Mouse (Mus musculus) MEL (cell line): Measurements from ENCODE around the gene Tmem104. TPM values are rescaled to one million over a fixed set of nuclear protein-coding genes. Genes with fewer than 3 reads are reported as not detected.

Source experiments
- DNase-seq: peaks from one replicate; pipeline ENCODE4 v3.0.0; 2011; ENCODE audit warnings: low read depth, low spot score
- H3K27ac ChIP-seq: 2 replicates; pipeline ENCODE4 v1.5.1; 2012; ENCODE audit warnings: low read depth, mild to moderate bottlenecking, control low read depth, low read length, moderate library complexity; ENCODE audit not compliant: control insufficient read depth
- H3K27me3 ChIP-seq, 2 experiments: fragments of 150-350 bp in 1 of 2; sonication (generic) in 1 of 2; 2 replicates each; pipeline ENCODE4 v1.6.1; 2012; ENCODE audit warnings: low read length in 2 of 2, mild to moderate bottlenecking in 2 of 2, improper control_type of control experiment in 1 of 2, moderate library complexity in 1 of 2; ENCODE audit not compliant: insufficient read depth in 2 of 2, control insufficient read depth in 1 of 2
- H3K36me3 ChIP-seq, 2 experiments: 2 replicates each; pipeline ENCODE4 v1.6.1; 2012 to 2014; ENCODE audit warnings: low read length in 2 of 2, improper control_type of control experiment in 1 of 2, inconsistent platforms in 1 of 2, mild to moderate bottlenecking in 1 of 2; ENCODE audit not compliant: insufficient read depth in 2 of 2, control insufficient read depth in 1 of 2
- H3K4me1 ChIP-seq, 2 experiments: fragments of 150-350 bp in 1 of 2; sonication (generic) in 1 of 2; 2 replicates each; pipeline ENCODE4 v1.6.1; 2012; ENCODE audit warnings: low read length in 2 of 2, improper control_type of control experiment in 1 of 2, mild to moderate bottlenecking in 1 of 2; ENCODE audit not compliant: insufficient read depth in 2 of 2, control insufficient read depth in 1 of 2
- H3K4me3 ChIP-seq, 2 experiments: fragments of 150-350 bp in 1 of 2; sonication (generic) in 1 of 2; 2 replicates each; pipeline ENCODE4 v1.5.1; 2012; ENCODE audit warnings: low read depth in 2 of 2, low read length in 2 of 2, mild to moderate bottlenecking in 2 of 2, moderate library complexity in 2 of 2, control low read depth in 1 of 2, improper control_type of control experiment in 1 of 2; ENCODE audit not compliant: control insufficient read depth in 1 of 2, insufficient read depth in 1 of 2
- H3K79me2 ChIP-seq: 2 replicates; pipeline ENCODE4 v1.6.1; 2012; ENCODE audit warnings: mild to moderate bottlenecking, low read length, moderate library complexity; ENCODE audit not compliant: control insufficient read depth, poor library complexity, insufficient read depth
- H3K9ac ChIP-seq: 2 replicates; pipeline ENCODE4 v1.6.1; 2012; ENCODE audit warnings: low read depth, mild to moderate bottlenecking, control low read depth, low read length, moderate library complexity; ENCODE audit not compliant: control insufficient read depth, poor library complexity, severe bottlenecking
- H3K9me3 ChIP-seq: fragments of 150-350 bp; sonication (generic); replicated peaks from 2 replicates; pipeline ENCODE4 v1.6.1; 2012; ENCODE audit warnings: mild to moderate bottlenecking, low read length, improper control_type of control experiment, moderate library complexity; ENCODE audit not compliant: insufficient read depth
- BHLHE40 ChIP-seq: IDR thresholded peaks from 2 replicates; pipeline ENCODE4 v1.6.1; 2012; ENCODE audit warnings: low read depth, mild to moderate bottlenecking, inconsistent platforms, low read length, improper control_type of control experiment, borderline replicate concordance
- CHD1 ChIP-seq: IDR thresholded peaks from 2 replicates; pipeline ENCODE4 v1.6.1; 2012; ENCODE audit warnings: low read depth, mild to moderate bottlenecking, inconsistent platforms, low read length, improper control_type of control experiment
- CHD2 ChIP-seq: IDR thresholded peaks from 2 replicates; pipeline ENCODE4 v1.6.1; 2011; ENCODE audit warnings: low read length, improper control_type of control experiment
- CTCF ChIP-seq, 3 experiments: IDR thresholded peaks in 2 of 3; conservative IDR thresholded peaks in 1 of 3; 2 replicates each; pipeline ENCODE4 v1.5.1; 2011 to 2012; ENCODE audit warnings: low read length in 3 of 3, low read depth in 2 of 3, mild to moderate bottlenecking in 2 of 3, improper control_type of control experiment in 1 of 3, inconsistent platforms in 1 of 3, mixed read lengths in 1 of 3, moderate library complexity in 1 of 3; ENCODE audit not compliant: control insufficient read depth in 1 of 3, insufficient read depth in 1 of 3, poor library complexity in 1 of 3, severe bottlenecking in 1 of 3
- E2F4 ChIP-seq: IDR thresholded peaks from 2 replicates; pipeline ENCODE4 v1.6.1; 2011; ENCODE audit warnings: low read depth, low read length, improper control_type of control experiment, borderline replicate concordance
- EP300 ChIP-seq, 2 experiments: IDR thresholded peaks; 2 replicates each; pipeline ENCODE4 v1.6.1; 2011; ENCODE audit warnings: improper control_type of control experiment in 2 of 2, low read length in 2 of 2, low read depth in 1 of 2, mild to moderate bottlenecking in 1 of 2
- ETS1 ChIP-seq: IDR thresholded peaks from 2 replicates; pipeline ENCODE4 v1.6.1; 2012; ENCODE audit warnings: low read depth, mild to moderate bottlenecking, inconsistent platforms, low read length, improper control_type of control experiment, moderate library complexity
- GABPA ChIP-seq: IDR thresholded peaks from 2 replicates; pipeline ENCODE4 v1.6.1; 2012; ENCODE audit warnings: low read depth, mild to moderate bottlenecking, inconsistent platforms, low read length, improper control_type of control experiment, moderate library complexity
- GATA1 ChIP-seq: IDR thresholded peaks from 2 replicates; pipeline ENCODE4 v1.6.1; 2011; ENCODE audit warnings: low read depth, low read length, improper control_type of control experiment
- HCFC1 ChIP-seq: IDR thresholded peaks from 2 replicates; pipeline ENCODE4 v1.6.1; 2012; ENCODE audit warnings: low read depth, mild to moderate bottlenecking, inconsistent platforms, low read length, improper control_type of control experiment, moderate library complexity
- JUND ChIP-seq: IDR thresholded peaks from 2 replicates; pipeline ENCODE4 v1.6.1; 2011; ENCODE audit warnings: low read depth, mild to moderate bottlenecking, improper control_type of control experiment, low read length
- KAT2A ChIP-seq: conservative IDR thresholded peaks from 2 replicates; pipeline ENCODE4 v1.6.1; 2012; ENCODE audit warnings: low read depth, low read length, improper control_type of control experiment, inconsistent platforms
- MAZ ChIP-seq: IDR thresholded peaks from 2 replicates; pipeline ENCODE4 v1.6.1; 2012; ENCODE audit warnings: low read depth, mild to moderate bottlenecking, inconsistent platforms, low read length, improper control_type of control experiment
- MEF2A ChIP-seq: IDR thresholded peaks from 2 replicates; pipeline ENCODE4 v1.6.1; 2014; ENCODE audit warnings: low read depth, mild to moderate bottlenecking, inconsistent platforms, low read length, improper control_type of control experiment; ENCODE audit not compliant: poor library complexity, insufficient replicate concordance, severe bottlenecking; ENCODE audit errors: extremely low read depth
- MYB ChIP-seq: IDR thresholded peaks from 2 replicates; pipeline ENCODE4 v1.6.1; 2011; ENCODE audit warnings: mild to moderate bottlenecking, low read depth, low read length, improper control_type of control experiment
- MYC ChIP-seq: IDR thresholded peaks from 2 replicates; pipeline ENCODE4 v1.6.1; 2011; ENCODE audit warnings: low read depth, mild to moderate bottlenecking, low read length, improper control_type of control experiment, moderate library complexity
- NELFE ChIP-seq: IDR thresholded peaks from 2 replicates; pipeline ENCODE4 v1.6.1; 2011; ENCODE audit warnings: low read depth, low read length, improper control_type of control experiment
- NRF1 ChIP-seq: IDR thresholded peaks from 2 replicates; pipeline ENCODE4 v1.6.1; 2014; ENCODE audit warnings: low read depth, mild to moderate bottlenecking, inconsistent platforms, low read length, improper control_type of control experiment, moderate library complexity; ENCODE audit not compliant: poor library complexity, insufficient read depth, severe bottlenecking
- POLR2A ChIP-seq, 2 experiments: IDR thresholded peaks; 2 replicates each; pipeline ENCODE4 v1.6.1; 2011 to 2012; ENCODE audit warnings: low read length in 2 of 2, mild to moderate bottlenecking in 2 of 2, control low read depth in 1 of 2, improper control_type of control experiment in 1 of 2, low read depth in 1 of 2, moderate library complexity in 1 of 2; ENCODE audit not compliant: control insufficient read depth in 1 of 2, insufficient read depth in 1 of 2, poor library complexity in 1 of 2
- POLR2AphosphoS2 ChIP-seq: IDR thresholded peaks from 2 replicates; pipeline ENCODE4 v1.6.1; 2011; ENCODE audit warnings: low read length, improper control_type of control experiment
- POLR2AphosphoS5 ChIP-seq: IDR thresholded peaks from 2 replicates; pipeline ENCODE4 v1.6.1; 2012; ENCODE audit warnings: low read depth, borderline replicate concordance, mild to moderate bottlenecking, inconsistent platforms, low read length, moderate library complexity, mixed read lengths
- RAD21 ChIP-seq: IDR thresholded peaks from 2 replicates; pipeline ENCODE4 v1.6.1; 2011; ENCODE audit warnings: mild to moderate bottlenecking, low read depth, low read length, improper control_type of control experiment
- RCOR1 ChIP-seq: IDR thresholded peaks from 2 replicates; pipeline ENCODE4 v1.6.1; 2012; ENCODE audit warnings: low read depth, mild to moderate bottlenecking, inconsistent platforms, low read length, improper control_type of control experiment
- SIN3A ChIP-seq: IDR thresholded peaks from 2 replicates; pipeline ENCODE4 v1.6.1; 2012; ENCODE audit warnings: low read length, improper control_type of control experiment, inconsistent platforms
- SMC3 ChIP-seq: IDR thresholded peaks from 2 replicates; pipeline ENCODE4 v1.6.1; 2011; ENCODE audit warnings: low read depth, low read length, improper control_type of control experiment
- TAL1 ChIP-seq: IDR thresholded peaks from 2 replicates; pipeline ENCODE4 v1.6.1; 2012; ENCODE audit warnings: mild to moderate bottlenecking, inconsistent platforms, low read length, moderate library complexity, mixed read lengths
- TBP ChIP-seq: IDR thresholded peaks from 2 replicates; pipeline ENCODE4 v1.8.0; 2011; ENCODE audit warnings: low read depth, low read length, improper control_type of control experiment
- TCF12 ChIP-seq: IDR thresholded peaks from 2 replicates; pipeline ENCODE4 v1.6.1; 2014; ENCODE audit warnings: low read depth, mild to moderate bottlenecking, inconsistent platforms, low read length, improper control_type of control experiment, moderate library complexity
- UBTF ChIP-seq: IDR thresholded peaks from 2 replicates; pipeline ENCODE4 v1.6.1; 2012; ENCODE audit warnings: low read depth, mild to moderate bottlenecking, inconsistent platforms, low read length, improper control_type of control experiment, moderate library complexity, borderline replicate concordance; ENCODE audit not compliant: insufficient read depth
- USF1 ChIP-seq: IDR thresholded peaks from 2 replicates; pipeline ENCODE4 v1.6.1; 2014; ENCODE audit warnings: low read depth, mild to moderate bottlenecking, inconsistent platforms, low read length, improper control_type of control experiment, moderate library complexity
- USF2 ChIP-seq, 2 experiments: IDR thresholded peaks; 2 replicates each; pipeline ENCODE4 v1.6.1; 2011 to 2012; ENCODE audit warnings: improper control_type of control experiment in 2 of 2, low read length in 2 of 2, borderline replicate concordance in 1 of 2, inconsistent platforms in 1 of 2, low read depth in 1 of 2, mild to moderate bottlenecking in 1 of 2; ENCODE audit not compliant: insufficient read depth in 1 of 2
- ZC3H11A ChIP-seq: IDR thresholded peaks from 2 replicates; pipeline ENCODE4 v1.6.1; 2012; ENCODE audit warnings: low read depth, mild to moderate bottlenecking, inconsistent platforms, low read length, improper control_type of control experiment
- ZKSCAN1 ChIP-seq: IDR thresholded peaks from 2 replicates; pipeline ENCODE4 v1.6.1; 2012; ENCODE audit warnings: low read depth, mild to moderate bottlenecking, inconsistent platforms, low read length, improper control_type of control experiment, moderate library complexity
- ZMIZ1 ChIP-seq: IDR thresholded peaks from 2 replicates; pipeline ENCODE4 v1.6.1; 2012; ENCODE audit warnings: low read depth, mild to moderate bottlenecking, inconsistent platforms, low read length, improper control_type of control experiment, moderate library complexity
- ZNF384 ChIP-seq: IDR thresholded peaks from 2 replicates; pipeline ENCODE4 v1.6.1; 2012; ENCODE audit warnings: low read depth, mild to moderate bottlenecking, inconsistent platforms, low read length, improper control_type of control experiment
- polyA plus RNA-seq, 2 experiments: library from polyadenylated mRNA; stranded (reverse) in 1 of 2; unstranded in 1 of 2; fragments of >175 nt in 1 of 2; fragments of >200 nt in 1 of 2; gene quantifications; 2 replicates each; pipeline versions ENCODE4 v1.2.1 to v1.2.4; 2012; ENCODE audit warnings: low replicate concordance in 2 of 2, low read depth in 1 of 2; ENCODE audit not compliant: insufficient read length in 2 of 2, insufficient read depth in 1 of 2, missing spikeins in 1 of 2
- total RNA-seq: library from RNA; depleted of rRNA; stranded (reverse); fragments of 300-350 nt; gene quantifications from 2 replicates; pipeline ENCODE4 v1.2.3, GENCODE M21; 2012

Gene Tmem104
- total and polyA plus RNA-seq, 3 experiments, result 21.9 to 24.8 TPM; not detected in 1

DNA sequence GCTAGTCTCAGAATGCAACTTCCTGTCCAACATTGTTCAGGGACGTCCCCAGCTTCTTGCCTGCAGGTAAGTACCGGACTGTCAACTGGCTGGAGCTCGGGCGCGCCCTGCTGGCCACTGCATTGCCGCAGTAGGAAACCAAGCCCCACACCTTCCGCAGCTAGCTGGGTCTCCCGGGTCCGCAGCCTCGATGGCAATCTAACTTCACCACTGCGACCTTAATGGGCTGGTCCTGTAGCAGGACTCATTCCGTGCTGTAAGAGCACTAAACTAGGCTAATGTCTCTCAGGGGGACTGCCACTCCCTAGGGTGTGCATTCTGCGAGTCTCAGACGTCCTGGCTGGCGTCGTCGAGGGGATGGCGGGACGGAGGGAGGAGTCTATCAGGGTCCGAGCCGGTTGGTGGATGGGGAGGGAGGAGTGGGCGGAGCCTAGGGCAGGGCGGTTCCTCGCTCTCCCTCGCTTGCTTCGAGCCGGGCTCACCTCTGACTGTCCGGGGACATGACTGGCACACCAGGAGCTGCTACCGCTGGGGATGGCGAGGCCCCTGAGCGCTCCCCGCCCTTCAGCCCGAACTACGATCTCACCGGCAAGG, 33.5 kb upstream of the Tmem104 start:
- Histone ChIP-seq H3K27me3 (peaks cover 3% of the 10 kb centered on the region in 2 experiments; a peak in 3 of 4 replicates), H3K27ac (peak overlapping the region; percentile 33; the same call in 1 of the 2 replicates), H3K9me3 (no peaks in the 10 kb centered on the region), H3K36me3 (peaks cover 0 to 27% of the 10 kb centered on the region in 2 experiments; a peak in 2 of 4 replicates), H3K4me3 (peak overlapping the region; percentile 57 to 75), H3K79me2 (no peaks in the 10 kb centered on the region), H3K9ac (peak overlapping the region; percentile 69), H3K4me1 (peaks cover 13 to 40% of the 10 kb centered on the region in 2 experiments)
- peak; percentile 97 for DNase-seq
- TF ChIP-seq BHLHE40 (no peak), USF1 (no peak), SMC3 (peak; percentile 76), SIN3A (peak; percentile 70), MYC (0 out of 2 replicates have a peak, but pooled peaks have one; percentile 27), ZKSCAN1 (no peak), GATA1 (no peak), RAD21 (peak; percentile 87), MAZ (no peak), USF2 (IDR thresholded peaks at IDR 0.05; ENCODE audit: borderline replicate concordance in 1 of 2, insufficient read depth in 1 of 2, low read depth in 1 of 2, low read length in 2 of 2) (no peak), ZMIZ1 (peak; percentile 92), UBTF (no peak), HCFC1 (peak; percentile 67), MYB (no peak), RCOR1 (no peak; the same call in 1 of the 2 replicates), POLR2AphosphoS2 (0 out of 2 replicates have a peak, but pooled peaks have one; percentile 66), ETS1 (0 out of 2 replicates have a peak, but pooled peaks have one; percentile 19), NRF1 (no peak), MEF2A (no peak), POLR2A (IDR thresholded peaks at IDR 0.05; ENCODE audit: control insufficient read depth in 1 of 2, insufficient read depth in 1 of 2, low read depth in 1 of 2, low read length in 2 of 2, poor library complexity in 1 of 2) (peak; percentile 63 to 81; a peak in 3 of 4 replicates), NELFE (peak; percentile 73), TCF12 (no peak; the same call in none of the 2 replicates), TBP (peak; percentile 55; the same call in 1 of the 2 replicates), CHD2 (no peak; the same call in 1 of the 2 replicates), GABPA (no peak), EP300 (IDR thresholded peaks at IDR 0.05; ENCODE audit: low read depth in 1 of 2, low read length in 2 of 2) (peak in 1 of 2 experiments; percentile 11; a peak in 1 of 4 replicates), ZC3H11A (peak; percentile 76), POLR2AphosphoS5 (no peak), ZNF384 (0 out of 2 replicates have a peak, but pooled peaks have one; percentile 13), JUND (no peak), KAT2A (0 out of 2 replicates have a peak, but pooled peaks have one; percentile 17), TAL1 (no peak), CHD1 (0 out of 2 replicates have a peak, but pooled peaks have one; percentile 37), E2F4 (peak; percentile 59; the same call in 1 of the 2 replicates), CTCF (IDR thresholded peaks at IDR 0.05 in 2 of 3, conservative IDR thresholded peaks at IDR 0.05 in 1 of 3; ENCODE audit: control insufficient read depth in 1 of 3, insufficient read depth in 1 of 3, low read depth in 2 of 3, low read length in 3 of 3, poor library complexity in 1 of 3, severe bottlenecking in 1 of 3) (peak; percentile 73 to 91 (median 89))
